Mouse (Mus musculus) regulatory T cell (primary cell): ENCODE measurements around the gene Pax6.

ENCODE experiments used
- in situ Hi-C: fragments of 300-600 bp; cut with MboI, MseI; formaldehyde crosslinking; loops from one replicate; pipeline ENCODE4 v1.15.1; 2025; ENCODE audit warnings: high pct_unique_total_duplicates

The Pax6 gene

GRCm38 (mm10) chr2:105730704-105731103 lies 62.0 kb downstream of the Pax6 start:
- in situ Hi-C loops = no loop called here

- in situ Hi-C loops = no loop called here
Observed at GRCm38 (mm10) chr2:105736166-105736565, 67.5 kb downstream of the Pax6 start.

DNA sequence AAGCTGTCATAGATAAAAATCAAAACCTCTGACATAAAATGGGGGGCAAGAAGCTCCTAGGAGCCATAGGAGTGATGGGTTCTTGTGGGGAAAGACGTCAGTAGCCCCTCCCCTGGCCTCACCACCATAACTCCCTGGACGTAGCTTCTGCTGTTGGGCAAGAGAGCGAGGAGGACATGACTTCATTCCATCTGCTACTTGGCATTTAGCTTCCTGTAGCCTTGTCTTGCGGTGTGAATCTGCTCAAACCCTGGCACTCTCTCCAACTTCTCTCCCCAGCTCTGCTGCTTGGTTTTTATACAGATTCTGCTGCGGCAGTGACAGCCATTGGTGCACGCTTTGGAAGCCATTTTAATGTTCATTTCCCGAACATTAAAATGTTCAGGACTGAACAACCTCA lies 78.2 kb downstream of the Pax6 start:
- in situ Hi-C loops = no loop called here
